Mouse (Mus musculus) c-Kit-positive CD71-positive TER-119-negative erythroid progenitor cells, embryonic 14.5 days (primary cell): Measurements from ENCODE around the gene Ica1.

Experiments
- DNase-seq: peaks from one replicate; pipeline ENCODE4 v3.0.0-alpha.2; 2013; ENCODE audit warnings: low read depth

The Ica1 gene

GRCm38 (mm10) chr6:8644703-8645102 lies 133.6 kb downstream of the Ica1 start:
- DNase-seq, result no peak

- DNase-seq, result no peak
Observed at GRCm38 (mm10) chr6:8640863-8641262, 137.4 kb downstream of the Ica1 start.

- DNase-seq, result no peak
Observed at GRCm38 (mm10) chr6:8639526-8639925, 138.8 kb downstream of the Ica1 start.

GRCm38 (mm10) chr6:8638899-8639298 lies 139.4 kb downstream of the Ica1 start:
- no peak for DNase-seq

- DNase-seq, result no peak
Observed at GRCm38 (mm10) chr6:8638122-8638521, 140.2 kb downstream of the Ica1 start.

GRCm38 (mm10) chr6:8632701-8633100 lies 145.6 kb downstream of the Ica1 start:
- no peak for DNase-seq

- DNase-seq, result no peak
Observed at GRCm38 (mm10) chr6:8631986-8632632, 146.2 kb downstream of the Ica1 start.

- no peak for DNase-seq
Observed at GRCm38 (mm10) chr6:8631362-8631761, 146.9 kb downstream of the Ica1 start.

GRCm38 (mm10) chr6:8630531-8630930 lies 147.8 kb downstream of the Ica1 start:
- DNase-seq, result no peak

- DNase-seq, result no peak
Observed at GRCm38 (mm10) chr6:8628715-8629267, 149.5 kb downstream of the Ica1 start.

GRCm38 (mm10) chr6:8628226-8628625 lies 150.1 kb downstream of the Ica1 start:
- DNase-seq, result no peak

- DNase-seq, result no peak
Observed at GRCm38 (mm10) chr6:8623045-8623444, 155.2 kb downstream of the Ica1 start.

GRCm38 (mm10) chr6:8619582-8620350 lies 158.5 kb downstream of the Ica1 start:
- DNase-seq, result peak; percentile 4

GRCm38 (mm10) chr6:8617369-8617768 lies 160.9 kb downstream of the Ica1 start:
- no peak for DNase-seq

- DNase-seq, result no peak
Observed at GRCm38 (mm10) chr6:8591665-8592064, 186.6 kb downstream of the Ica1 start.

- DNase-seq, result no peak
Observed at GRCm38 (mm10) chr6:8583892-8584291, 194.4 kb downstream of the Ica1 start.

- DNase-seq, result no peak
Observed at GRCm38 (mm10) chr6:8582377-8582776, 195.9 kb downstream of the Ica1 start.
